Mouse (Mus musculus): ENCODE results near the gene 1700003F12Rik. TPM values are rescaled to one million over a fixed set of nuclear protein-coding genes. Genes with fewer than 3 reads are reported as not detected.

The 1700003F12Rik gene
- total RNA-seq, 2 experiments from 2014 or later, result 0.49 to 1.2 TPM

DNA sequence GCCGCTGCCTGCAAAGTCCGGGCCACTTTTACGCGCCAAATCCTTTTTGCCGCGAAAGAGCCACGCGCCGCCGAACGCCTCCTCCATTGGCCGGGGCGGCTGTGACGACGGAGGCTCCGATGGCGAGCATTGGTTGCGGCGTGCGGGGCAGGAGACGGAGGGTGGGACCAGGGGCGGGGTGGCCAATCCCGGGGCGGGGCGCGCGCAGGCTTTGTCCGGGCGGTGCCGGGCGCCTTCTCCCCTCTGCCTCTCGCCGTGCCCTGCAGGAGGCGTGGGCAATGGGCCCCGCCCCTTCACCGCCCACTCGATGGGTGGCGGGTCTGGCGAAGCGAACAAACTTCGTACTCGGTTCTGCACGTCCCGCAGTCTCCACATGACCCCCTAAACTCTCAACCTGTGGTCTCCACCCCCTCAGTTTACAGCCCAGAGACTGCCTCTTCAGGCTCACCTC lies 23.0 kb downstream of the 1700003F12Rik start, which contains the start of gene E2f1:
Gene E2f1 (minus strand): TSS at position 57 of the 451 bp plus-strand sequence.
- intact Hi-C loops (cut with DNase I), result no loop called here
- peak; percentile 91 to 92 for DNase-seq (ENCODE audit: low spot score in 2 of 2)

DNA sequence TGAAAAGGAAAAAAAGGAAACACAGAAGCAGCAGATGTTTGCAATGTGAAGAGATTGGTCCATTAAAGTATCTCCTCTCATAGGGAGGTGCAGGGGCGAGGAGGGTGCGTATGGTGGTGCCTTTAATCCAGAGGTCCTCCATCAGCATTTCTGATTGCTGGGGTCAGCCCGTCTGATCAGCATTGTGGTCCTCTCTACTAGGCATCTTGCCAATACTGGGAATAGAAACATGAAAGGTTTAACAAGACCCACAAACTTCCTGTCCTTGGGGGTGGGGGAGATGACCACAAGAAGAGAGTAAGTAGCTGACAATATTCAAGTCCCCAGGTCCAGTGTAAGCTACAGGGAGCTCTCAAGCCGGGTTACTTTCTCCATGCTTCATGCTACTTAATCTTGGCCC lies 23.8 kb downstream of the 1700003F12Rik start:
- intact Hi-C loops (cut with DNase I), result no loop called here
- no peak for DNase-seq (ENCODE audit: low spot score in 2 of 2)

DNA sequence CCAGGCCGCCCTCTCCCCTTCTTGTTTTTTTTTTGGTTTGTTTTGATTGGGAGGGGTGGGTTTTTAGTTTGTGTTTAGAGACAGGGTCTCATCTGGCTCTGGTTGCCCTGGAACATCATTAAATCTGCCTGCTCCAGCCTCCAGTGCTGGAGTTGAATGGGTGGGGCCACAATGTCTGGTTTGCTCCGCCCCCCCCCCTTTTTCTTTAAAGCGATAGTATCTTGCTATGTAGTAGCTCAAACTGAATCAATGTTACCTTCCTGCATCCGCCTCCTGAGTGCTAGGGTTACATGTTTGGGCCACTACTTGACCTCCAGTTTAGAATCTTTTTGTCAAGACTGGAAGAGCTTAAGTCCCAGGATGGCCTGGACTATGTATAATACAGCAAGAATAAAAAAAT lies 24.4 kb downstream of the 1700003F12Rik start:
- no peak for DNase-seq (ENCODE audit: low spot score in 2 of 2)
- intact Hi-C loops (cut with DNase I), result no loop called here

DNA sequence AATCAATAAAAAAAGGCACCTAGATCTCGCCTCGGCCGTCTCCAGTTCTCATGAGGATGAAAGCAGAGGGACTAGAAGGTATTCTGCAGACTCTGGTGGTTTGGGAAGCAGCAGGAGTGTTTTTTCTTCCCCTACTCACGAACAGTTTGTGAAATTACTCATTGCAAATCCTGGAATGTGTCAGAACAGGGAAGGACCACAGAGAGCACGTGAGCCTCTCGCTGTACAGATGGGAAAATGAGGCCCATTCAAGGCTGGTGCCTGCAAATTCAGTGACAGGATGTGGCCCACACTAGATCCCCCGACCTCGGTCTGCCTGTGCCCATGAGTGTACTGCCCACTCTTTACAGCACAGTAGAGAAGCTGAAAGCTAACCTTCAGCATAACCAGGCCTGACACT lies 25.1 kb downstream of the 1700003F12Rik start:
- no peak for DNase-seq (ENCODE audit: low spot score in 2 of 2)
- intact Hi-C loops (cut with DNase I), result no loop called here

DNA sequence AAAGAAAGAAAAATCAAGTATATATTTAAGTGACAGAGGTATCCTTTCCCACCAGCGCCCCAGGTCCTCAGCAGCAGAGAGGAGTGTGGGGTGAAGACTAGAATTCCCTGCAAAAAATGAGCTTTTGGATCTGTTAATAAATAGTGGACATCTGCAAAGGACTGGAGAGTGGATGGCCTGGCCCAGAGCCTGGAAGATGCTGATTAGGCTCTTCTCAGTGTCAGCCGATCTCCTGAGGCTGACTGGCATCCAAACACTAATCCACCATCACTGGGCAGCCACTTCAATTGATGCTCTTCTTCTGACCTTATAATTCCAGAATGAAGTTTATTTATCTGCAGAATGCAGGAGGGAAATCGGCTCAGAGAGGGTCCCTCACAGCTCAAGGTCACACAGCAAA lies 26.1 kb downstream of the 1700003F12Rik start:
- intact Hi-C loops (cut with DNase I), result no loop called here

DNA sequence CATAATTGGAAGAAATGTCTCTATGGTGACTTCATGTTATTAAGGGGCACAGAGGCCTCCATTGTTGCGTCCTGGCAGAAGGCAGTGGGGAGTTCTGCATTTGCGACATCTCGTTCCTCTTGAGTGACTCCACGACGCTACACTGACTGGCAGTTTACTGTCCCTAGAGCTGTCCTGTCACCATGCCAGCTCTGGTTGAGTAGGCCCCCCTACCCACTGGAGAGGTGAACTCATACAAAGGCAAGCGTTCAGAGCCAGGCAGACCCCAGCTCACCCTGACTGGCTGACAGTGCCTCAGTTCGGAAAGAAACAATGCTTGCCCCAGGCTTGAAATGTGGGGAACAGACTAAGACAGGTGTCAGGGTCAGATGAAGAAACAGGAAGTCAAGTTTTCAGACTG lies 27.4 kb downstream of the 1700003F12Rik start:
- no peak for DNase-seq (ENCODE audit: low spot score in 2 of 2)
- intact Hi-C loops (cut with DNase I), result no loop called here

More for the DNA sequence above, 26.1 kb downstream of the 1700003F12Rik start:
- DNase-seq (ENCODE audit: low spot score in 2 of 2), result no peak

DNA sequence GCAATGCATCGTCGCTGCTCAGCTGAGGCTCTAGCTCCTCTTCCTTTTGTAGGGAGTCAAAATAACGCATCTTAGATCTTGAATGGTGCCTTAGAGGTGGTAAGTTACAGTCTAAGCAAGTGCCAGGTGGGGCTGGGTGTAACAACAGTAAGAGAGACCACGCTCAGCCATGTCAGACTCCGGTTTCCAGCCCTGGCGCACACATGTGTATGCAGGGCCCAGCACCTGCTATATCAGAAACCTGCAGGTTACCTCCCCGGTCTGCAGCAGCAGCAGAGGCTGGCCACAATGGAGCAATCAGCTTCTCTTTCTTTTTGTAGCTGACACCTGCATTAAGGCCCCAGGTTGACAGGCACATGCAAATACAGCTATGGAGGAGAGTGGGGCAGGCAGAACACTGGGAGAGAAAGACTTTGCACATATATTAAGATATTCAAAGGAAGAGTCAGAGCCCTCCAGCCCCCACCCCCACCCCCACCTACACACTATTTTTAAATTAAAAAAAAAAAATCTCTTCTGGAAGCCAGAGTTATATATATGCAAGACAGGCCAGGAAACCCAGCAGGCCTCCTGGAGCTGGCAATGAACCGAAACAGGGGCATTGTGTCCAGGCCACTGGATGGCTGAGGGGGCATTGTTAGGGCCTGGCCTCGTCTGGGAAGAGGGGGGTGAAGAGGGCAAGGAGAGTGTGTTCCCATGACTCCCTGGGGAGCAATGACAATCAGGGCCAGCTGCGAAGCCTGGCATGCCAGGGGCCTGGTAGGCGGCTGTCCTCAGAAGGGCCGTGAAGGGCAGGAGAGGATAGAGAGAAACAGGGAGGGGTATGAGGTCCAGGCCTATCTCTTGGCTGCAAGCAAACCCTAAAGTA lies 30.2 kb downstream of the 1700003F12Rik start:
- DNase-seq (ENCODE audit: low spot score in 2 of 2), result no peak
- intact Hi-C loops (cut with DNase I), result no loop called here

DNA sequence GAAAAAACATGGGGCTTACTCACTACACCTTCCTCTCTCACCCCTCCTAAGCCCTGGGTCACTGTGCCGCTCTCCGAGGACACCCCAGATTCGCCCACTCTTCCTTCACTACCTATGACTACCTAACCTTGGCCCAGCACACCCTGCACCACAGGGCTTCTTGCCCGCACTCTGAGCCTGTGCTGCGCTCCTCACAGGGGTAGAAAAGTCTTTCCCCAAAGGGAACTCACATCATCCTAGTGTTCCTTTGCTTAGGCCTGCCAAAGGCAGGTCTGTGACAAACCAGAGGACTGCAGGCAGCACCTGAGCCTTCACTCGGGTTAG lies 30.8 kb downstream of the 1700003F12Rik start:
- intact Hi-C loops (cut with DNase I), result no loop called here
- no peak for DNase-seq (ENCODE audit: low spot score in 2 of 2)

DNA sequence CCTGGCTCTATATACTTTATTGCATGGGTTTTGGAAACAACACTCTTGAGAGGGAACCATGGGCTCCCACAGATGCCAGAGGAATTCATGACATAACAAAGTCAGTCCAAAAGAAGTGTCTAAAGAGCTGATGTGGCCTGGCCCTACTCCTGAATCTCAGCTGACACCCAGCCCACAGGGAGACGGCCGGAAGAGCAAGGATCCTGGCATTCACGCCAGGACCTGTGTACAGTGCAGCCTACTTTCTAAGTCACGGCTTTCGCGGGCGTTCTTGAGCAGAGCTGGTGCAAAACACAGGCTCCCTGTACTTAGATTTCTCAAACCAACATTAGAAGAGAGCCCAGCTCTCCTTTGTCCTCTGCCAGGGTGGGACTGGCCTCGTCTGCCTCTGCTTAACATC lies 33.7 kb downstream of the 1700003F12Rik start:
- intact Hi-C loops (cut with DNase I), result no loop called here
- no peak for DNase-seq (ENCODE audit: low spot score in 2 of 2)

DNA sequence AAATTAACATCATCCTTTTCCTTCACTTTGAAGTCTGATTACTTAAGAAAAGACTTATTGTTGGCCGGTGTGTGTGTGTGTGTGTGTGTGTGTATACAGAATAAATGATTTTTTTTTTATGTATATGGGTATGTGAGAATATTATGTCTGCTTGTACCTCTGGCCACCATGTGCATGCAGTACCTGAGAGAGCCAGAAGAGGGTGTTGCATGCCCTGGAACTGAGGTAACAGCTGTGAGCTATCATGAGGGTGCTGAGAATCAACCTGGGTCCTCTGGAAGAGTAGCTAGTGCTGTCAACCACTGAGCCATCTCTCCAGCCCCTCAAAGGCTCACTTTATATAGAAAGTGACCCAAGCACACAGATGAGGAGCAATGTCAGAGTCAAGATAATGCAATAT lies 34.5 kb downstream of the 1700003F12Rik start:
- intact Hi-C loops (cut with DNase I), result no loop called here

DNA sequence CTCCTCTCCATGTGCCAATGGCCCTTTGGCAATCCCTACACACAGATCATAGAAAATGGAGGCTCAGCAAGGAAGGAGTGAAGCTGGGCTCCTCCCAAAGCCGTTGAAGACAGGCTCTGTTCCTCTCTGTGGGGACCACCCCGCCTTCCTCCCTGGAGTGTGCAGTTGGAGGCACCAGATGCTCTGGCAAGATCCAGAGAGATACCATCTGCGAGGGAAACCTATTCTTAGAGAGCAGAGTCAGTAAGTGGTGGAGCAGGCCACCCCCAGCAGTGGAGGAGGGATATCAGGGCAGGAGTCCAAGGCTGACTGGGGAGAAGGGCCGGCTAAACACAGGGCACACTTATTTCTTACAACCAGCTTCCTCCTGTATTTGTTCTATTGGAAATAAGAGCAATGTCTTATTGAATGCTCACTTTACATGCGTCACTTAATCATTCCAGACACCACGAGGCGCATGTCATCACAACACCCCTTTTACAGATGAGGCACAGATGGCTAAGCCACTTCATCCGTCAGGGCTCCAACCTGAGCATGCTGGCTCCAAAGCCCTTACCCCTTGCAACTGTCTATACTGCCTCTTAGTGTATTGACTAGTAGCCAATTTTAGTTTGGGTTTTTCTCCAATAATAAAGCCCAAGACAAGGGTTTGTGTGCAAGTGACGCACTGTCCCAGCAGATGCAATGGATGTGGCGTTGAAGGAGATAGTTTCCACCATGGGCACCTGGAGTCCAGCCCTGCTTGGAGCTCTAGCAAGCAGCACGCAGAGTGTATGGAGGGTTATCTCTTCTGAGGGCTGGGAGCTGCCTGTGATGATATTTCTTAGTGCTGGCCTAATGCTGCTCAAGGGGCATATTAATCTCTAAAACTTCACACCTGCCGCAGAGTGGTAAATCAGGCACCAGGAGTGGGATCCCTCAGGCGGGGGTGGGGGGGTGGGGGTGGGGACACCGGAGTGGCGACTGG lies 37.3 kb downstream of the 1700003F12Rik start:
- intact Hi-C loops (cut with DNase I), result loop anchor here (1.0 to 2.0 kb wide), 2 partner anchors 27 to 29 kb away; partner anchors contain the start of genes 4930519P11Rik and Zfp341

More for the DNA sequence above, 34.5 kb downstream of the 1700003F12Rik start:
- DNase-seq (ENCODE audit: low spot score in 2 of 2), result no peak

DNA sequence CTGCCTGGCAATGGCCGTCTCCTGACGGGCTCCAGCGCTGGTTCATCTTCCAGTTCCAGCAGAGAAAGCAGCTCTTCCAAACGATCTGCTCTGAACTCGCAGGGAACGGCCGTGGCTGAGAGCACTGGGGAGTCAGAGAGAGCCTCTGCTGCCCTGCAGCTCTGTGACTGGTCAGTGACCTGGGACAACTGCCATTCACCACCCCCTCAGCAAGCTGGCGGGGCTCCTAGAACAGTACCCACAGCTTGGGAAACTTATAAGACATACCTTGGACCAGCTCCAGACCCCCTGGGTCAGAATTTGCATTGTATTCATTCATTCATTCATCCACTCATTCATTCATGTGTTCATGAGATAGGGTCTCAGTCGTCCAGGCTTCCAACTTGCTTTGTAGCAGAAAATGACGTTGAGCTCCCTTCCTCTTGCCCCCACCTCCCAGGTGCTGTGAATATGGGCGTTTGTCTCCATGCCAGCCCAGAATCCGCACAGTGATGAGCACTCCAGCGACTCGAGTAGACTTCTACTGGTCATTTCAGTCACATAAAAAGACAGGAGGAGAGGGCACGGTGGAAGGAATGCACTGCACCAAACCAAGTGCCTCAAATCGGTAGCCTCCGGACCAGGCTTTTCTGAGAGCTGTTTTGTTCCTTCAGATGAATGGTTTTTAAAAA lies 38.2 kb downstream of the 1700003F12Rik start:
- no peak for DNase-seq (ENCODE audit: low spot score in 2 of 2)
- intact Hi-C loops (cut with DNase I), result loop anchor here (1.0 to 2.0 kb wide), 2 partner anchors 28 kb away; partner anchors contain the start of genes 4930519P11Rik and Zfp341

More for the DNA sequence above, 37.3 kb downstream of the 1700003F12Rik start:
- DNase-seq (ENCODE audit: low spot score in 2 of 2), result peak; percentile 92 to 94

DNA sequence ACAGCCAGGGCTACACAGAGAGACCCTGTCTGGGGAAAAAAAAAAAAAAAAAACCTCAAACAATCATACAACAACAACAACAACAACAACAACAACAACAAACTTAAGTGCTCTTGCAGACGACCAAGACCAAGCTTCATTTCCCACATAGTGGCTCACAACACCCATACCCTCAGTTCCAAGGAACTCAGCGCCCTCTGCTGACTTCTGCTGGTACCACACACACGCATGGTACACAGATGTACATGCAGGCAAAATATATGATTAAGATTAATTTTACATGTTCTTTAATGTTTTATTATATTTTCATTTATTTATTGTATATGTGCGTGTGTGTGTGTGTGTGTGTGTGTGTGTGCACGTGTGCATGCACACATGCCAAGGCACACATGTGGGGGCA lies 39.5 kb downstream of the 1700003F12Rik start:
- DNase-seq (ENCODE audit: low spot score in 2 of 2), result no peak

DNA sequence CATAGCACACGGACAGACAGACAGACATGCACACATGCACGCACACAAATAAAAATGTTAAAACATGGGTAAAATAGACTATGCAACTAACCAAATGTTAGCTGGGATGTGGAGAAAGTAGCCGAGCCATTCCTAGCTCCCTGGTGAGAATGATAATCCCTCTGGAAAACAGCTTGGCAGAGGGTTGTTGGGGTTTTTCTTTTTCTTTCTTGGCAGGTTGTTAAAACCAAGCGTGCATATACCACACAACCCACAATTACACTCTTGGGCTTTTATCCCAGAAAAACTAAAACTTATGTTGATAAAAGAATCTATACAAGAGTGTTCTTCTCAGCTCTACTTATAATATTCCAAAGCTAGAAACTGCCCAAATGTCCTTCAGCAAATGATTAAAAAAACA lies 42.2 kb downstream of the 1700003F12Rik start:
- intact Hi-C loops (cut with DNase I), result no loop called here
- DNase-seq (ENCODE audit: low spot score in 2 of 2), result no peak

More for the DNA sequence above, 39.5 kb downstream of the 1700003F12Rik start:
- intact Hi-C loops (cut with DNase I), result no loop called here

DNA sequence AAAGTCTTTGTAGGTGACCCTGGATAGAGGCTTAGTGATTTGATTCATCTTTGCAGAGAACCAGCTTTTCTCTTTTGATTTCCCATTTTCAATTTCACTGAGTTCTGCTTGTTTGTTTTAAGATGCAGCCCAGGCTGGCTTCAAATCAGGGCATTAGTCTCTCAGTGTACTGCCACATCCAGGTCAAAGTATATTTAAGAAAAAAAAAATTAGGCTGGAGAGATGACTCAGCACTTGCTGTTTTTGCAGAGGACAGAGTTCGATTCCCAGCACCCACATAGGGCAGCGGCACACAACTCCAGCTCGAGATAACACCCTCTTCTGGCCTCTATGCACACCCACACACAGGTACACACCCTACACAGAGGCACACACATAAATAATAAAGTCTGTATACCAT lies 44.4 kb downstream of the 1700003F12Rik start:
- intact Hi-C loops (cut with DNase I), result no loop called here
- DNase-seq (ENCODE audit: low spot score in 2 of 2), result no peak

DNA sequence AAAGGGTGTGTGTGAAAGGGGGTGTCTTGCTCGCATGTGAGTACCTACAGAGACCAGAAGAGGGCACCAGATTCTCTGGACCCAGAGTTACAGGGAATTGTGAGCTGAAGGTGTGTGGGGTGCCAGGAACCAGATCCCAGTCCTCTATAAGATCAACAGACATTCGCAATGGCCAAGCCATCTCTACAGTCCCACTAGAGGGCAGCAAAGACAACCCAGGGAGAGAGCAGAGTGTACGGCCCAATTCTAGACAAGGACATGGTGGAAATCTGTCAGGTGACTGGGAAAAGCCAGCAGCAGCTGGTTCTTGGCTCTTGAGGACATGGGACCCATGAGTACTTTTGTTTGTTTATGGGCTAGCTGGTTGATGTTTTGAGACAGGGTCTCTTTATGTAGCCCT lies 46.1 kb downstream of the 1700003F12Rik start:
- no peak for DNase-seq (ENCODE audit: low spot score in 2 of 2)
- intact Hi-C loops (cut with DNase I), result no loop called here

DNA sequence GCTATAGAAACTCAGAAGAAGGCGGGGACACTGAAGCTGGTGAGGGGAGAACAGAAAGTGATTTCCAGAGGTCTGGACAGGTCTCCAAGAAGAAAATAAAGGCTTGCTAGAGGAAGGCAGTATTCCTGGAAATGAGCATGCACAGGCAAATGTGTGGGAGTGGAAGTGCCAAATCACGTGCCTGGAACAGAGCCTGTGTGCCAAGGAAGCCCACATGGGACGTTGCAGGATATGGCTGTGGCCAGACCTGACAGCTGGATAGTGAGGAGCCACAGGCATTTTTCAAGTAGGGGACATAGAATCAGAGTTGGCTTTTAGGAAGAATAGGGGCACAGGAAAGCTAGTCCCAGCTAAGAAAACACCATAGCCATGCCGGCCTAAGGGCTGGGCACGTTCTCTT lies 48.9 kb downstream of the 1700003F12Rik start:
- peak in 1 of 2 experiments; percentile 37 for DNase-seq (ENCODE audit: low spot score in 2 of 2)
- intact Hi-C loops (cut with DNase I), result no loop called here

DNA sequence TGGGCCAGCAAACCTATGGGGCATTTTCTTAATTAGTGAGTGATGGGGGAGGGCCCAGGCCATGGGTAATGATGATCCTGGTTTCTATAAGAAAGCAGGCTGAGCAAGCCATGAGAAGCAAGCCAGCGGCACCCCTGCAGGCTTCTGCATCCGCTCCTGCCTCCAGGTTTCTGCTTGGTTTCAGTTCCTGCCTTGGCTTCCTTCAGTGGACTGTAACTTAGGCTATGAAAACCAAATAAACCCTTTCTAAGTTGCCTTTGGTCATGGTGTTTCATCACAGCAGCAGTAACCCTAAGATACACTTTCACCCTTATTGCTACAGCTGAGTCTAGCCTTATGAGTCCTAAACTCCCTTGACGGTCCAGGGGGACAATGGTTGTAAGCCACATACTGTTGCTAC lies 50.5 kb downstream of the 1700003F12Rik start:
- DNase-seq (ENCODE audit: low spot score in 2 of 2), result no peak
- intact Hi-C loops (cut with DNase I), result no loop called here
